Mouse (Mus musculus): ENCODE results near the gene Pdzrn4. TPM values are rescaled to one million over a fixed set of nuclear protein-coding genes. Genes with fewer than 3 reads are reported as not detected.
A peak's percentile ranks its signal among the peaks of the same experiment; 100 is the strongest.

Gene Pdzrn4
- total and polyA plus RNA-seq, 2 experiments from 2014 or later: 14.6 to 23.0 TPM

DNA sequence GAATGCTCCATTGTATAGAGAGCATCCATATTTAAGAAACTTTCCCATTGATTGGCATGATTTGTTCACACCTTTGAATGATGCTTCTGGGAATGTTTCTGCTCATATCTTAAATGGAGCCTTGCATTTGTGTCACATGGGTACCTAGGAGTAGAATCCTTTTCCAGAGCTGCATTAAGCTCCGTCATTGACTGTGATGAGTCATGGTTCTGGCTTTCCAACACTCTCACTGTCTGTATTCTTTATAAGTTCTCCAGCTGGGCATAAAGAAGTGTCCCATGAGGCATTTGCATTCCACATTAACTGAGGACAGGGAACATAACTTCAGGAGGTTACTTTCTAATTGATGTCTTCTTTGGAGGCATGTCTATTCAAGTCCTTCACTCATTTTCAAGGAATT, 106.1 kb downstream of the Pdzrn4 start:
- ATAC-seq (ENCODE audit: low FRiP score) (no peak), DNase-seq (ENCODE audit: low spot score) (no peak)
- H3K27me3 ChIP-seq (ENCODE audit: insufficient read depth, low read length): no peaks in the 10 kb centered on the region
- H3K4me2 ChIP-seq (ENCODE audit: low read depth, low read length, poor library complexity, severe bottlenecking): no peak overlapping the region
- H3K4me3 ChIP-seq (ENCODE audit: low read depth, low read length): no peak overlapping the region
- 88% methylated on average over 1 of the region's 1 CpGs for WGBS
- no peaks in the 10 kb centered on the region for H3K4me1 ChIP-seq (ENCODE audit: insufficient read depth, low read length)
- no peaks in the 10 kb centered on the region for H3K36me3 ChIP-seq (ENCODE audit: insufficient read depth, low read length)
- no peak overlapping the region for H3K9ac ChIP-seq (replicated peaks; ENCODE audit: low read length, poor library complexity, severe bottlenecking)
- H3K27ac ChIP-seq (ENCODE audit: low read depth, low read length): no peak overlapping the region
- TF ChIP-seq CTCF (IDR thresholded peaks at IDR 0.05): no peak
- H3K9me3 ChIP-seq (ENCODE audit: low read length): no peaks in the 10 kb centered on the region

DNA sequence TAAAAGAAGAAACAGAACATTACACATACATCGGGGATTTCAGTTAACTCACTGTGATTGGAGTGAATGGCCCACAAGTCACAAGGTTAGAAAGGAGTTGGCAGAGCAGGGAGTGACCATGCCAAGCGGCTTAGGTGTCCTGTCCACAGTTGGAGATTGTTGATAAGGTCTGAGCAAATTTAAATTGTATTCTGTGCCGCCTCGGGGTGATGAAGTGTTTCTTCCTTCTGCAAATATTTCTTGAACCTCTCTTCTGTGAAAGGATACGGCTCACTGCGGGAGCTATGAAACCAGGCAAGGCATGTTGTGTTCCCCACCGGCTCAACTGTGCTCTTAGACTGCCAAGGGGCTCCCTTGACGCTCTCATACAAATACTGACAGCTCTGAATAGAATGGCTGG, 112.7 kb downstream of the Pdzrn4 start:
- Histone ChIP-seq H3K27ac (ENCODE audit: low read depth, low read length) (no peak overlapping the region), H3K4me3 (ENCODE audit: low read depth, low read length) (no peak overlapping the region), H3K27me3 (ENCODE audit: insufficient read depth, low read length) (no peaks in the 10 kb centered on the region), H3K36me3 (ENCODE audit: insufficient read depth, low read length) (no peaks in the 10 kb centered on the region), H3K4me2 (ENCODE audit: low read depth, low read length, poor library complexity, severe bottlenecking) (no peak overlapping the region), H3K4me1 (ENCODE audit: insufficient read depth, low read length) (no peaks in the 10 kb centered on the region), H3K9me3 (ENCODE audit: low read length) (no peaks in the 10 kb centered on the region), H3K9ac (replicated peaks; ENCODE audit: low read length, poor library complexity, severe bottlenecking) (no peak overlapping the region)
- DNase-seq (ENCODE audit: low spot score) (no peak), ATAC-seq (ENCODE audit: low FRiP score) (no peak)
- 83% methylated on average over 8 of the region's 8 CpGs for WGBS
- no peak for TF ChIP-seq CTCF (IDR thresholded peaks at IDR 0.05)

- ATAC-seq (ENCODE audit: low FRiP score) (no peak), DNase-seq (ENCODE audit: low spot score) (no peak)
- no peaks in the 10 kb centered on the region for H3K9me3 ChIP-seq (ENCODE audit: low read length)
- no peak for TF ChIP-seq CTCF (IDR thresholded peaks at IDR 0.05)
- no peaks in the 10 kb centered on the region for H3K4me1 ChIP-seq (ENCODE audit: insufficient read depth, low read length)
- no peaks in the 10 kb centered on the region for H3K36me3 ChIP-seq (ENCODE audit: insufficient read depth, low read length)
- no peak overlapping the region for H3K4me3 ChIP-seq (ENCODE audit: low read depth, low read length)
- no peak overlapping the region for H3K9ac ChIP-seq (replicated peaks; ENCODE audit: low read length, poor library complexity, severe bottlenecking)
- no peak overlapping the region for H3K4me2 ChIP-seq (ENCODE audit: low read depth, low read length, poor library complexity, severe bottlenecking)
- 48% methylated on average over 1 of the region's 1 CpGs for WGBS
- H3K27me3 ChIP-seq (ENCODE audit: insufficient read depth, low read length): no peaks in the 10 kb centered on the region; the same call in 1 of the 2 replicates
- no peak overlapping the region for H3K27ac ChIP-seq (ENCODE audit: low read depth, low read length)
Observed at GRCm38 (mm10) chr15:92515651-92516050, 119.0 kb downstream of the Pdzrn4 start.

GRCm38 (mm10) chr15:92520677-92521225, 124.1 kb downstream of the Pdzrn4 start:
- no peak for ATAC-seq (ENCODE audit: low FRiP score)

DNA sequence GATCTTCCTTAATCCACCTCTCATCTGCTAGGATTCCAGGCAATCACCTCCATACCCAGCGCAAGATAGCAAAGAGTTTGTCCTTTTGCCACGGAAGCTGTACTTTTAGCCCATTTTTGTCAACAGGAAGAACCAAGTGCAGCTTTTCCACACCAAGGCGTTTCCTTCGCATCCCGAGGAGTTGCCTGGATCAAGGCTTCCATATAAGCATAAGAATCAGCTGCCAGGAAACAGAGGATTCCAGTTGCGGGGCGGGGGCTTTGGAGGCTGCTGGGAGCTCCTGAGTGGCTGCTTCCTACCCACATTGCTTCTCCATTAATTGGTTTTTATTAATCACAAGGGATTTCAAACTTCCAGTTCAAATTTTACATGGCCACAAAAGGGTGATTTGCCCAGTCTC, 125.0 kb downstream of the Pdzrn4 start:
- Histone ChIP-seq H3K9ac (replicated peaks; ENCODE audit: low read length, poor library complexity, severe bottlenecking) (no peak overlapping the region), H3K4me1 (ENCODE audit: insufficient read depth, low read length) (no peaks in the 10 kb centered on the region), H3K4me2 (ENCODE audit: low read depth, low read length, poor library complexity, severe bottlenecking) (0 out of 2 replicates have a peak overlapping the region, but pooled peaks have one; percentile 1), H3K27me3 (ENCODE audit: insufficient read depth, low read length) (no peaks in the 10 kb centered on the region; the same call in 1 of the 2 replicates), H3K27ac (ENCODE audit: low read depth, low read length) (no peak overlapping the region), H3K36me3 (ENCODE audit: insufficient read depth, low read length) (no peaks in the 10 kb centered on the region), H3K4me3 (ENCODE audit: low read depth, low read length) (no peak overlapping the region), H3K9me3 (ENCODE audit: low read length) (no peaks in the 10 kb centered on the region)
- DNase-seq (ENCODE audit: low spot score) (no peak), ATAC-seq (ENCODE audit: low FRiP score) (no peak)
- TF ChIP-seq CTCF (IDR thresholded peaks at IDR 0.05): no peak
- 21% methylated on average over 7 of the region's 7 CpGs for WGBS

More at GRCm38 (mm10) chr15:92520677-92521225, 124.1 kb downstream of the Pdzrn4 start:
- 0 out of 2 replicates have a peak overlapping the region, but pooled peaks have one; percentile 1 for H3K4me3 ChIP-seq (ENCODE audit: low read depth, low read length)
- H3K4me2 ChIP-seq (ENCODE audit: low read depth, low read length, poor library complexity, severe bottlenecking): peak overlapping the region; percentile 18
- no peak for TF ChIP-seq CTCF (IDR thresholded peaks at IDR 0.05)
- peak overlapping the region; percentile 8; the same call in 1 of the 2 replicates for H3K27ac ChIP-seq (ENCODE audit: low read depth, low read length)
- no peak overlapping the region for H3K9ac ChIP-seq (replicated peaks; ENCODE audit: low read length, poor library complexity, severe bottlenecking)
- no peaks in the 10 kb centered on the region for H3K36me3 ChIP-seq (ENCODE audit: insufficient read depth, low read length)
- H3K9me3 ChIP-seq (ENCODE audit: low read length): no peaks in the 10 kb centered on the region
- 34% methylated on average over 19 of the region's 19 CpGs for WGBS
- H3K27me3 ChIP-seq (ENCODE audit: insufficient read depth, low read length): no peaks in the 10 kb centered on the region; the same call in 1 of the 2 replicates
- H3K4me1 ChIP-seq (ENCODE audit: insufficient read depth, low read length): no peaks in the 10 kb centered on the region
- peak; percentile 50 for DNase-seq (ENCODE audit: low spot score)

DNA sequence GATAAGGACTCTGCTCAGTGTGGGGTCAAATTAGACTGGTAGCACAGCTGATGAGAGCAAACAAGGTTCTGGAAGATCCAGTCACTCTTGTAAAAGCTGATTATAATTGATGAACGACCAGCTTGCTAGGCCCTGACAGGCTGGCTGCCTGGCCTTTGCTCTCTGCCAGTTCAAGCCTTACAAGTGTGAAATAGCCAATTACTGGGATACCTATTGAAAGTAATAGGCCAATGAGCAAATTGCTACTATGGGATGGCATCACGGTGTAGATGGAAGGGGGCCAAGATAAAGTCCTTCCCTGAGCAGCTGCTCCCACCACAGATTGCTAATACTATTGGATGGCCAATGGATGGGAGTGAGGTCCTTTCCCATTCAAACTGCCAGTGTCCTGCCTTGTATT, 128.2 kb downstream of the Pdzrn4 start:
- no peak for ATAC-seq (ENCODE audit: low FRiP score)
- no peak overlapping the region for H3K4me3 ChIP-seq (ENCODE audit: low read depth, low read length)
- no peaks in the 10 kb centered on the region for H3K36me3 ChIP-seq (ENCODE audit: insufficient read depth, low read length)
- no peaks in the 10 kb centered on the region for H3K27me3 ChIP-seq (ENCODE audit: insufficient read depth, low read length)
- no peaks in the 10 kb centered on the region for H3K9me3 ChIP-seq (ENCODE audit: low read length)
- no peaks in the 10 kb centered on the region for H3K4me1 ChIP-seq (ENCODE audit: insufficient read depth, low read length)
- H3K27ac ChIP-seq (ENCODE audit: low read depth, low read length): no peak overlapping the region
- TF ChIP-seq CTCF (IDR thresholded peaks at IDR 0.05): no peak
- peak; percentile 50 for DNase-seq (ENCODE audit: low spot score)
- H3K4me2 ChIP-seq (ENCODE audit: low read depth, low read length, poor library complexity, severe bottlenecking): no peak overlapping the region
- 27% methylated on average over 2 of the region's 2 CpGs for WGBS
- no peak overlapping the region for H3K9ac ChIP-seq (replicated peaks; ENCODE audit: low read length, poor library complexity, severe bottlenecking)

Data from midbrain, postnatal 0 days (tissue).